Mouse (Mus musculus) embryo, embryonic 10.5 days (tissue): ENCODE data around the gene Olfr976.
"Not testable (repeated sequence)": the region's sequence is repeated elsewhere in the genome, so short reads cannot be mapped to it uniquely, and the experiment has no call there.

Experiments
- DNase-seq: peaks from one replicate; pipeline ENCODE4 v3.0.0-alpha.2; 2015; ENCODE audit warnings: low spot score

Gene Olfr976

GRCm38 (mm10) chr9:39961033-39961432 is at the start of gene Olfr976:
Olfr976 (minus strand) TSS chr9:39961133.
- not testable (repeated sequence) for DNase-seq

- no peak for DNase-seq
Measured at GRCm38 (mm10) chr9:40009482-40009881, 48.5 kb upstream of the Olfr976 start, which contains the start of gene Olfr980. Olfr980 (minus strand) TSS chr9:40009582.

GRCm38 (mm10) chr9:40003365-40003764 is 42.4 kb upstream of the Olfr976 start, which contains the start of gene Olfr979:
Olfr979 (minus strand) TSS chr9:40003465.
- no peak for DNase-seq

- no peak for DNase-seq
Measured at GRCm38 (mm10) chr9:39991813-39992212, 30.9 kb upstream of the Olfr976 start, which contains the start of gene Olfr978. Olfr978 (plus strand) TSS chr9:39992113.

GRCm38 (mm10) chr9:39976581-39977145 is 15.7 kb upstream of the Olfr976 start:
- DNase-seq, result not testable (repeated sequence)

- DNase-seq, result no peak
Measured at GRCm38 (mm10) chr9:39951946-39952345, 9.0 kb downstream of the Olfr976 start, which contains the start of gene Olfr975. Olfr975 (minus strand) TSS chr9:39952046.

GRCm38 (mm10) chr9:39937201-39937600 is 23.7 kb downstream of the Olfr976 start, which contains the start of gene Olfr974:
Olfr974 (plus strand) TSS chr9:39937501.
- no peak for DNase-seq

GRCm38 (mm10) chr9:39928837-39929236 is 32.1 kb downstream of the Olfr976 start:
- not testable (repeated sequence) for DNase-seq

- not testable (repeated sequence) for DNase-seq
Measured at GRCm38 (mm10) chr9:39927975-39928836, 32.7 kb downstream of the Olfr976 start.

GRCm38 (mm10) chr9:39909939-39910338 is 51.0 kb downstream of the Olfr976 start:
- DNase-seq, result no peak

- DNase-seq, result no peak
Measured at GRCm38 (mm10) chr9:39907036-39907435, 53.9 kb downstream of the Olfr976 start, which contains the start of gene Olfr229. Olfr229 (plus strand) TSS chr9:39907336.

GRCm38 (mm10) chr9:39905106-39905505 is 55.8 kb downstream of the Olfr976 start:
- no peak for DNase-seq
